Mouse (Mus musculus) CH12.LX (cell line): Measurements from ENCODE around the gene Hoxc10.

Experiments
- CHD2 ChIP-seq: IDR thresholded peaks from 2 replicates; pipeline ENCODE4 v1.6.1; 2011; ENCODE audit warnings: low read length, improper control_type of control experiment
- CTCF ChIP-seq, 2 experiments: IDR thresholded peaks in 1 of 2; conservative IDR thresholded peaks in 1 of 2; 2 replicates each; pipeline ENCODE4 v1.5.1; 2011 to 2012; ENCODE audit warnings: low read depth in 2 of 2, low read length in 2 of 2, improper control_type of control experiment in 1 of 2, inconsistent platforms in 1 of 2, mild to moderate bottlenecking in 1 of 2, moderate library complexity in 1 of 2
- EP300 ChIP-seq: IDR thresholded peaks from 2 replicates; pipeline ENCODE4 v1.6.1; 2011; ENCODE audit warnings: low read length, improper control_type of control experiment
- ETS1 ChIP-seq: conservative IDR thresholded peaks from 2 replicates; pipeline ENCODE4 v1.6.1; 2012; ENCODE audit warnings: low read depth, mild to moderate bottlenecking, inconsistent platforms, low read length, improper control_type of control experiment, moderate library complexity
- GABPA ChIP-seq: IDR thresholded peaks from 2 replicates; pipeline ENCODE4 v1.6.1; 2012; ENCODE audit warnings: low read depth, low read length, improper control_type of control experiment, inconsistent platforms; ENCODE audit not compliant: insufficient replicate concordance
- MAFK ChIP-seq: IDR thresholded peaks from 2 replicates; pipeline ENCODE4 v1.6.1; 2011; ENCODE audit warnings: low read length, improper control_type of control experiment; ENCODE audit not compliant: insufficient replicate concordance
- MAZ ChIP-seq: IDR thresholded peaks from 2 replicates; pipeline ENCODE4 v1.6.1; 2012; ENCODE audit warnings: low read depth, mild to moderate bottlenecking, inconsistent platforms, low read length, improper control_type of control experiment, moderate library complexity
- MXI1 ChIP-seq: IDR thresholded peaks from 2 replicates; pipeline ENCODE4 v1.6.1; 2011; ENCODE audit warnings: mild to moderate bottlenecking, low read depth, low read length, improper control_type of control experiment
- NRF1 ChIP-seq: IDR thresholded peaks from 2 replicates; pipeline ENCODE4 v1.6.1; 2014; ENCODE audit warnings: low read depth, mild to moderate bottlenecking, inconsistent platforms, low read length, improper control_type of control experiment, moderate library complexity
- POLR2A ChIP-seq: IDR thresholded peaks from 2 replicates; pipeline ENCODE4 v1.6.1; 2011; ENCODE audit warnings: low read depth, mild to moderate bottlenecking, improper control_type of control experiment, low read length
- SIN3A ChIP-seq: IDR thresholded peaks from 2 replicates; pipeline ENCODE4 v1.6.1; 2012; ENCODE audit warnings: low read length, improper control_type of control experiment, inconsistent platforms
- ZKSCAN1 ChIP-seq: IDR thresholded peaks from 2 replicates; pipeline ENCODE4 v1.6.1; 2012; ENCODE audit warnings: low read depth, inconsistent platforms, low read length, improper control_type of control experiment, borderline replicate concordance
- ZMIZ1 ChIP-seq: IDR thresholded peaks from 2 replicates; pipeline ENCODE4 v1.6.1; 2012; ENCODE audit warnings: low read depth, mild to moderate bottlenecking, inconsistent platforms, low read length, improper control_type of control experiment

DNA sequence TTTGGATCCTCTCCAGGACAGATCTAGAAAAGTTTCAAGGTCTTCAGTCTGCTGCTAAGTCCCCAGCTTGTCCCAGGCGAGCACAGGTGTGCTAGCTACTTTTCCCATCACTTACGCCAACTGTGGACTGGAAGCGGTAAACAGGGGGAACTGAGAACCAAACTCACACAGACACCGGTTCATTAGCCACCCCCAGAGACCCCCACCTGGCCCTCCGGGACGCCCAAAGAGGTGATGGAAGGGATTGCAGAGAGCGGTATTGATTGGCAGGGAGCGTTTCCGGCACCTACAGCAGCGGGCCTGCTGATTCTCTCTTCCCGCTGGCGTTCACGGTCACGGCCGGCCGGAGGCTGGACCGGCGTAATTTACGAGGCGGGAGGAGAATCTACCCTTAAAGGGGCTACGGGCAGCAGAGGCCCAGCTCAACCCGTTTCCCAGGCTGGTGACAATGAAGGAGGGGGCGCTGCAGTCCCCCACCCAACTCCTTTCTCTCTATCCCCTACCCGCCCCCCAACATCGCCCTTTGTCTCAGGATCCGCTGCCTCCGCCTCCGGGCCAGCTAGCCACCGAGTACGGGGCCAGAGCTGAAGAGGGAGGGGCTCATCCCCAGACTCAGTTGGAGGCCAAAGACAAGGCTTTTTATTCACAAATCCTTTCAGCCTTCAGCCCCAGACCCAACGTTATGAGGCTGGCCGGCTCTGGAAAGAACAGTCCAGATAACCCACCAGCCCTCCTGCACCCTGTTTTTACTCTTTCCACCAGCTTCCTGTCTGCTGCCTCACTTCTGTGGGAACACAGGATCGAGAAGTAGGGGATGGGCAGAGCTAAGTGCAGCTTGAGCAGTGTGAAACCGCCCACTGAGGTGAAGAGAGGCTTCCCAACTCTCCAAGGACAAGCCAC lies 27.1 kb upstream of the Hoxc10 start:
- no peak for TF ChIP-seq POLR2A
- TF ChIP-seq ETS1 = no peak
- TF ChIP-seq CTCF (conservative IDR thresholded peaks at IDR 0.05 in 1 of 2, IDR thresholded peaks at IDR 0.05 in 1 of 2; ENCODE audit: low read depth in 2 of 2, low read length in 2 of 2) = no peak
- TF ChIP-seq ZMIZ1 = no peak
- no peak for TF ChIP-seq EP300
- TF ChIP-seq MAZ = no peak
- no peak for TF ChIP-seq GABPA
- no peak for TF ChIP-seq MAFK
- no peak for TF ChIP-seq CHD2
- no peak for TF ChIP-seq MXI1
- no peak for TF ChIP-seq ZKSCAN1
- TF ChIP-seq SIN3A = no peak
- TF ChIP-seq NRF1 = no peak
